Mouse (Mus musculus): ENCODE measurements around the gene 6030408B16Rik. TPM values are rescaled to one million over a fixed set of nuclear protein-coding genes. Genes with fewer than 3 reads are reported as not detected.

6030408B16Rik gene
- polyA plus RNA-seq, 1 experiment from 2014 or later, result 1.3 TPM

DNA sequence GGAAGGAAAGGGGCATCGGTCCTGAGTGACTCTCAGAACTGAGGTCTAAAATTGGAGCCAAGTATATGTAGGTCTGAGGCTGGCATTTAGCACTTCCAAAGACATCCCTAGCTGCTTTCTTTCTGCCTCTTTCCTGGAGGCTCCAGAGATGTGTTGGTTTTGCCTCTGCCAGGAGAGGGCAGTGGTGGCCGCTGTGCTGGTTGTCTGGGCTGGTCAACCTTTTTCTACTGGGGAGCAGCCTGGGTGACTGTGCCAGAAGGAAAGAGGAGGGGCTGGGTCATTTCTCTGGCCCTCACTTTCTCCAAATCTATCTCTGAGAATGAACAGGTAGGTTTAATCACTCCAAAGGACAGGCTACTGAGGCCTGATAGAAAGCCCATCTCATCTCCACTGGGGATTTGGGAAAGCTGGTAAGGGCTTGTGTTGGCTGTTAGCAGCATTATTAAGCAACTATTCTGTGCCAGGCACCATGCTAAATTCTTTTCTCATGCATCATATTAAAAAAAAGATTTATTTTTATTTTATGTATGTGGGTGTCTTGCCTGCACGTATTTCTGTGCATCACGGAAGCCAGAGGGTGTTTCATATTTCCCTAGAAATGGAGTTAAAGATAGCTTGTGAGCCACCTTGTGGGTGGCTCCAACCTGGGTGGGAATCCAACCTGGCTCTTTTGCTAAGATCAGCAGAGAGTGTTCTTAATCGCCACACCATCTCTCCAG is 48.9 kb downstream of the 6030408B16Rik start:
- H3K9me3 ChIP-seq (replicated peaks), result no peaks in the 10 kb centered on the region
- H3K27me3 ChIP-seq, result no peaks in the 10 kb centered on the region
- H3K4me3 ChIP-seq (replicated peaks), result no peak overlapping the region
- H3K27ac ChIP-seq (replicated peaks), result no peak overlapping the region
- ATAC-seq (ENCODE audit: insufficient number of reproducible peaks, low FRiP score, low TSS enrichment, low read depth), result no peak
- peaks cover 15% of the 10 kb centered on the region; the same call in 1 of the 2 replicates for H3K4me1 ChIP-seq
- no peak overlapping the region for H3K4me2 ChIP-seq (replicated peaks)
- H3K36me3 ChIP-seq, result no peaks in the 10 kb centered on the region
- no peak overlapping the region for H3K9ac ChIP-seq
- WGBS, result 50% methylated on average over 5 of the region's 5 CpGs

Other genes starting within 250 kb of the 6030408B16Rik start
- gene Gm47841, start 245.8 kb upstream of the 6030408B16Rik start, polyA plus RNA-seq (2015; fragmentation: Nextera tagmentation; extraction: Ambion mirVana), result not detected in 2 replicates
- 0.19 and 0.21 TPM in 2 replicates for gene Fignl2, start 214.6 kb upstream of the 6030408B16Rik start, polyA plus RNA-seq (2015; fragmentation: Nextera tagmentation; extraction: Ambion mirVana)
- not detected in 2 replicates for gene Ankrd33, start 177.5 kb upstream of the 6030408B16Rik start, polyA plus RNA-seq (2015; fragmentation: Nextera tagmentation; extraction: Ambion mirVana)
- gene Acvrl1, start 164.7 kb upstream of the 6030408B16Rik start, polyA plus RNA-seq (2015; fragmentation: Nextera tagmentation; extraction: Ambion mirVana), result 17.5 and 19.6 TPM in 2 replicates
- gene Acvr1b, start 119.1 kb upstream of the 6030408B16Rik start, polyA plus RNA-seq (2015; fragmentation: Nextera tagmentation; extraction: Ambion mirVana), result 10.5 and 11.4 TPM in 2 replicates
- gene Grasp, start 69.0 kb upstream of the 6030408B16Rik start, polyA plus RNA-seq (2015; fragmentation: Nextera tagmentation; extraction: Ambion mirVana), result 11.4 and 15.1 TPM in 2 replicates
- gene Nr4a1, start 38.9 kb upstream of the 6030408B16Rik start, polyA plus RNA-seq (2015; fragmentation: Nextera tagmentation; extraction: Ambion mirVana), result 16.0 and 16.4 TPM in 2 replicates
- 69.9 and 71.9 TPM in 2 replicates for gene Atg101, start 8.9 kb upstream of the 6030408B16Rik start, polyA plus RNA-seq (2015; fragmentation: Nextera tagmentation; extraction: Ambion mirVana)
- gene Krt80, start 77.0 kb downstream of the 6030408B16Rik start, polyA plus RNA-seq (2015; fragmentation: Nextera tagmentation; extraction: Ambion mirVana), result 26.9 and 33.5 TPM in 2 replicates
- gene Krt7, start 117.8 kb downstream of the 6030408B16Rik start, polyA plus RNA-seq (2015; fragmentation: Nextera tagmentation; extraction: Ambion mirVana), result 86.5 and 93.4 TPM in 2 replicates
- 5.5 and 11.0 TPM in 2 replicates for gene Krt87, start 145.6 kb downstream of the 6030408B16Rik start, polyA plus RNA-seq (2015; fragmentation: Nextera tagmentation; extraction: Ambion mirVana)
- gene Krt88, start 154.5 kb downstream of the 6030408B16Rik start, polyA plus RNA-seq (2015; fragmentation: Nextera tagmentation; extraction: Ambion mirVana), result not detected in 2 replicates
- gene Krt81, start 170.5 kb downstream of the 6030408B16Rik start, polyA plus RNA-seq (2015; fragmentation: Nextera tagmentation; extraction: Ambion mirVana), result 4.2 and 10.2 TPM in 2 replicates
- 2.1 and 5.3 TPM in 2 replicates for gene Krt86, start 180.3 kb downstream of the 6030408B16Rik start, polyA plus RNA-seq (2015; fragmentation: Nextera tagmentation; extraction: Ambion mirVana)
- 5.6 and 16.5 TPM in 2 replicates for gene Krt83, start 198.3 kb downstream of the 6030408B16Rik start, polyA plus RNA-seq (2015; fragmentation: Nextera tagmentation; extraction: Ambion mirVana)
- gene Gm49425, start 224.0 kb downstream of the 6030408B16Rik start, polyA plus RNA-seq (2015; fragmentation: Nextera tagmentation; extraction: Ambion mirVana), result 8.5 and 16.4 TPM in 2 replicates
- gene Krt84, start 239.6 kb downstream of the 6030408B16Rik start, polyA plus RNA-seq (2015; fragmentation: Nextera tagmentation; extraction: Ambion mirVana), result 0.07 and 0.28 TPM in 2 replicates

All from embryonic facial prominence, embryonic 15.5 days (tissue).